ENCODE assay signal across 9 mouse cellular contexts in genomic region chr11:97819102-97819501, GRCm38 (mm10). TPM values are rescaled to one million over a fixed set of nuclear protein-coding genes. Genes with fewer than 3 reads are reported as not detected.
DNase-seq lines count a peak whose midpoint lies in the region; ATAC-seq and TF ChIP-seq lines count a peak whose summit lies in the region.
"Had no signal": no experiment of that assay in that cellular context is flagged by ENCODE, and none has a peak within 500 bp of the region (broad histone marks: within the 10 kb centered on the region; RNA-seq: fewer than 3 reads in every experiment).

No protein-coding gene starts in this region.

- no peaks in the 10 kb centered on the region for H3K9me3 ChIP-seq in neural tube, embryonic 11.5 days (ENCODE audit: control insufficient read depth, low read length)

- peak overlapping the region; percentile 71 for H3K27ac ChIP-seq in heart, adult 2 months
- no peak overlapping the region for H3K27ac ChIP-seq in neural tube, embryonic 11.5 days (ENCODE audit: low read depth, low read length)
- H3K27ac ChIP-seq in macrophage = peak overlapping the region; percentile 60; the same call in 1 of the 2 replicates

- no peak overlapping the region for H3K4me2 ChIP-seq in neural tube, embryonic 11.5 days (ENCODE audit: low read depth)

- no peak overlapping the region for H3K4me3 ChIP-seq in heart, adult 2 months
- no peak overlapping the region for H3K4me3 ChIP-seq in neural tube, embryonic 11.5 days (ENCODE audit: low read depth, low read length)
- no peak overlapping the region for H3K4me3 ChIP-seq in macrophage (ENCODE audit: inconsistent target)

- no peak for ATAC-seq in neural tube, embryonic 11.5 days (ENCODE audit: insufficient read depth, low FRiP score, low TSS enrichment)

- peaks cover 50% of the 10 kb centered on the region for H3K4me1 ChIP-seq in heart, adult 2 months (ENCODE audit: control insufficient read depth, insufficient read depth, low read length)
- H3K4me1 ChIP-seq in neural tube, embryonic 11.5 days (ENCODE audit: control insufficient read depth, insufficient read depth, low read length) = peaks cover 23% of the 10 kb centered on the region

- no peaks in the 10 kb centered on the region for H3K27me3 ChIP-seq in heart, adult 2 months (ENCODE audit: control insufficient read depth, insufficient read depth, low read length)
- H3K27me3 ChIP-seq in neural tube, embryonic 11.5 days (ENCODE audit: control insufficient read depth, insufficient read depth, low read length) = no peaks in the 10 kb centered on the region

- H3K9ac ChIP-seq in heart, adult 2 months (ENCODE audit: low read depth, low read length) = no peak overlapping the region
- peak overlapping the region; percentile 68 for H3K9ac ChIP-seq in neural tube, embryonic 11.5 days (ENCODE audit: low read length)

- no peak for DNase-seq in heart, adult 2 months
- DNase-seq in heart, postnatal 4 days = no peak
- DNase-seq in neural tube, embryonic 11.5 days (ENCODE audit: low spot score) = no peak
- no peak for DNase-seq in neural tube, embryonic 10.5 days (ENCODE audit: extremely low spot score, low spot score)
- no peak for DNase-seq in right cerebral cortex, postnatal 36 days (ENCODE audit: low spot score in 2 of 2)
- DNase-seq in testis, postnatal 10 days (ENCODE audit: low spot score) = no peak
- no peak for DNase-seq in embryo, embryonic 10 days (ENCODE audit: low spot score)
- DNase-seq: layer of hippocampus, postnatal 36 days had no signal

- H3K36me3 ChIP-seq in heart, adult 2 months (ENCODE audit: control insufficient read depth, insufficient read depth, low read length) = peaks cover 36% of the 10 kb centered on the region
- no peaks in the 10 kb centered on the region; the same call in 1 of the 2 replicates for H3K36me3 ChIP-seq in neural tube, embryonic 11.5 days (ENCODE audit: control insufficient read depth, insufficient read depth, low read length)
- H3K36me3 ChIP-seq in macrophage (ENCODE audit: inconsistent target) = peaks cover 32% of the 10 kb centered on the region; the same call in 1 of the 2 replicates

- intact Hi-C loops in heart, adult 2 months (cut with DNase I) = no loop called here

- TF ChIP-seq POLR2A in heart, adult 2 months (IDR thresholded peaks at IDR 0.05; ENCODE audit: insufficient read depth, low read depth, low read length) = no peak

- H3K79me2 ChIP-seq in heart, adult 2 months (replicated peaks; ENCODE audit: control insufficient read depth, insufficient read depth, low read length) = no peaks in the 10 kb centered on the region; the same call in 1 of the 2 replicates
- H3K79me2 ChIP-seq in macrophage (ENCODE audit: inconsistent target) = peaks cover 100% of the 10 kb centered on the region

- no peak for TF ChIP-seq CTCF in heart, adult 2 months (IDR thresholded peaks at IDR 0.05)

- 0 out of 2 replicates have a peak, but pooled peaks have one; percentile 10 for TF ChIP-seq EP300 in heart, adult 2 months (IDR thresholded peaks at IDR 0.05; ENCODE audit: insufficient read depth, low read depth, low read length)

- WGBS in heart, adult 2 months = 39% methylated on average over 4 of the region's 4 CpGs
- 68% methylated on average over 4 of the region's 4 CpGs for WGBS in neural tube, embryonic 11.5 days
- 90% methylated on average over 3 of the region's 4 CpGs for WGBS in macrophage (ENCODE audit: missing documents)

RNA-seq across cellular contexts. Expression of gene Lasp1, which starts 20.3 kb away (rescaled TPM):
- 10 to 100 TPM; 28.2 to 31.6 TPM for total RNA-seq in heart, adult 2 months (2021)
- polyA plus RNA-seq in heart, adult 2 months (2012; rRNA removed) = 31.1 and 38.5 TPM in 2 replicates
- 10 to 100 TPM; 73.3 to 74.4 TPM for total RNA-seq in heart, postnatal 4 days (2021)
- 68.8 and 73.1 TPM in 2 replicates for polyA plus RNA-seq in neural tube, embryonic 11.5 days (2014; fragmentation: Nextera tagmentation; extraction: Ambion mirVana)
- total RNA-seq in macrophage (2018; cell fraction: chromatin; rRNA removed) = 100 to 1,000 TPM in 24 of 26 experiments, 10 to 100 TPM in 2; 72.2 to 414 (median 208) TPM
- 100 to 1,000 TPM; 171 to 234 (median 210) TPM for total RNA-seq in macrophage (2018; cell fraction: cytosol; rRNA removed)
- total RNA-seq in macrophage (2018; cell fraction: nucleus; rRNA removed) = 100 to 1,000 TPM in 25 of 26 experiments, 10 to 100 TPM in 1; 82.4 to 238 (median 191) TPM
- polyA plus RNA-seq in macrophage (2018) = 151 to 499 TPM (median 254 TPM) in 3 replicates

RNA-seq across cellular contexts. Expression of gene B230217C12Rik, which starts 21.5 kb away (rescaled TPM):
- total RNA-seq in heart, adult 2 months (2021) = 1 to 10 TPM in 1 of 2 experiments, under 1 TPM in 1; 0.64 to 1.6 TPM
- polyA plus RNA-seq in heart, adult 2 months (2012; rRNA removed) = 2.3 and 2.7 TPM in 2 replicates
- total RNA-seq in heart, postnatal 4 days (2021) = under 1 TPM; 0.77 to 0.79 TPM
- 14.1 and 15.0 TPM in 2 replicates for polyA plus RNA-seq in neural tube, embryonic 11.5 days (2014; fragmentation: Nextera tagmentation; extraction: Ambion mirVana)
- total RNA-seq in macrophage (2018; cell fraction: chromatin; rRNA removed) = 1 to 10 TPM in 5 of 26 experiments, under 1 TPM in 9, not detected in 12; 0.37 to 2.5 (median 0.74) TPM
- 1 to 10 TPM in 7 of 26 experiments, under 1 TPM in 19; 0.44 to 1.3 (median 0.86) TPM for total RNA-seq in macrophage (2018; cell fraction: cytosol; rRNA removed)
- 1 to 10 TPM in 6 of 26 experiments, under 1 TPM in 13, not detected in 7; 0.23 to 3.6 (median 0.78) TPM for total RNA-seq in macrophage (2018; cell fraction: nucleus; rRNA removed)
- 0.68 to 1.1 TPM (median 0.72 TPM) in 3 replicates for polyA plus RNA-seq in macrophage (2018)

RNA-seq across cellular contexts. Expression of gene Rpl23, which starts 36.9 kb away (rescaled TPM):
- 100 to 1,000 TPM; 509 to 574 TPM for total RNA-seq in heart, adult 2 months (2021)
- polyA plus RNA-seq in heart, adult 2 months (2012; rRNA removed) = 103 and 140 TPM in 2 replicates
- total RNA-seq in heart, postnatal 4 days (2021) = 100 to 1,000 TPM; 738 to 764 TPM
- polyA plus RNA-seq in neural tube, embryonic 11.5 days (2014; fragmentation: Nextera tagmentation; extraction: Ambion mirVana) = 453 and 457 TPM in 2 replicates
- total RNA-seq in macrophage (2018; cell fraction: chromatin; rRNA removed) = 100 to 1,000 TPM; 108 to 477 (median 140) TPM
- 1,000 to 10,000 TPM in 6 of 26 experiments, 100 to 1,000 TPM in 20; 449 to 1,138 (median 724) TPM for total RNA-seq in macrophage (2018; cell fraction: cytosol; rRNA removed)
- total RNA-seq in macrophage (2018; cell fraction: nucleus; rRNA removed) = 100 to 1,000 TPM; 131 to 371 (median 177) TPM
- 992 to 1,238 TPM (median 1,231 TPM) in 3 replicates for polyA plus RNA-seq in macrophage (2018)

RNA-seq across cellular contexts. Expression of gene 1700001P01Rik, which starts 43.4 kb away (rescaled TPM):
- total RNA-seq in heart, adult 2 months (2021) = not detected
- polyA plus RNA-seq in heart, adult 2 months (2012; rRNA removed) = 0.20 TPM in 1 of 2 replicates, not detected in the other
- under 1 TPM in 1 of 2 experiments, not detected in 1; 0.45 TPM for total RNA-seq in heart, postnatal 4 days (2021)
- not detected in 2 replicates for polyA plus RNA-seq in neural tube, embryonic 11.5 days (2014; fragmentation: Nextera tagmentation; extraction: Ambion mirVana)
- 1 to 10 TPM in 8 of 26 experiments, not detected in 18; 1.5 to 2.2 (median 2.0) TPM for total RNA-seq in macrophage (2018; cell fraction: chromatin; rRNA removed)
- not detected for total RNA-seq in macrophage (2018; cell fraction: cytosol; rRNA removed)
- total RNA-seq in macrophage (2018; cell fraction: nucleus; rRNA removed) = 1 to 10 TPM in 3 of 26 experiments, not detected in 23; 1.2 to 1.8 (median 1.4) TPM
- not detected in 3 replicates for polyA plus RNA-seq in macrophage (2018)

RNA-seq across cellular contexts. Expression of gene Cwc25, which starts 52.7 kb away (rescaled TPM):
- total RNA-seq in heart, adult 2 months (2021) = 1 to 10 TPM; 7.6 to 7.9 TPM
- 6.0 and 8.7 TPM in 2 replicates for polyA plus RNA-seq in heart, adult 2 months (2012; rRNA removed)
- total RNA-seq in heart, postnatal 4 days (2021) = 10 to 100 TPM; 10.8 to 11.7 TPM
- polyA plus RNA-seq in neural tube, embryonic 11.5 days (2014; fragmentation: Nextera tagmentation; extraction: Ambion mirVana) = 13.3 and 13.7 TPM in 2 replicates
- 10 to 100 TPM; 37.3 to 76.4 (median 49.9) TPM for total RNA-seq in macrophage (2018; cell fraction: chromatin; rRNA removed)
- total RNA-seq in macrophage (2018; cell fraction: cytosol; rRNA removed) = 10 to 100 TPM; 18.8 to 25.0 (median 21.2) TPM
- 10 to 100 TPM; 24.8 to 40.9 (median 32.6) TPM for total RNA-seq in macrophage (2018; cell fraction: nucleus; rRNA removed)
- polyA plus RNA-seq in macrophage (2018) = 16.4 to 22.4 TPM (median 16.9 TPM) in 3 replicates
